Mouse (Mus musculus) kidney, postnatal 10 days (tissue): ENCODE data around the gene Slc35g3.
A peak's percentile ranks its signal among the peaks of the same experiment; 100 is the strongest.

Source experiments
- DNase-seq: peaks from one replicate; pipeline ENCODE4 v3.0.0; 2021; ENCODE audit warnings: mixed read lengths

Slc35g3 gene

GRCm38 (mm10) chr11:69781828-69782227 is 20.1 kb upstream of the Slc35g3 start:
- DNase-seq, result no peak

- DNase-seq, result no peak
Measured at GRCm38 (mm10) chr11:69778985-69779384, 17.2 kb upstream of the Slc35g3 start.

- DNase-seq, result peak; percentile 65
Measured at GRCm38 (mm10) chr11:69778258-69778982, 16.7 kb upstream of the Slc35g3 start.

GRCm38 (mm10) chr11:69777504-69778257 is 15.9 kb upstream of the Slc35g3 start:
- peak; percentile 63 for DNase-seq

GRCm38 (mm10) chr11:69776488-69776887 is 14.7 kb upstream of the Slc35g3 start:
- no peak for DNase-seq

- peak; percentile 49 for DNase-seq
Measured at GRCm38 (mm10) chr11:69775716-69776115, 13.9 kb upstream of the Slc35g3 start.

GRCm38 (mm10) chr11:69774961-69775360 is 13.2 kb upstream of the Slc35g3 start:
- no peak for DNase-seq

- peak; percentile 55 for DNase-seq
Measured at GRCm38 (mm10) chr11:69767625-69767909, 5.8 kb upstream of the Slc35g3 start.

GRCm38 (mm10) chr11:69766872-69767624 is 5.3 kb upstream of the Slc35g3 start:
- peak; percentile 31 for DNase-seq

GRCm38 (mm10) chr11:69766126-69766609 is 4.4 kb upstream of the Slc35g3 start:
- peak; percentile 85 for DNase-seq

- DNase-seq, result peak; percentile 74
Measured at GRCm38 (mm10) chr11:69765221-69766125, 3.7 kb upstream of the Slc35g3 start, which contains the start of gene Zbtb4. Gene Zbtb4 (plus strand): TSS chr11:69765912.

- no peak for DNase-seq
Measured at GRCm38 (mm10) chr11:69763551-69763950, 1.8 kb upstream of the Slc35g3 start.

- DNase-seq, result no peak
Measured at GRCm38 (mm10) chr11:69760901-69761200, 917 bp downstream of the Slc35g3 start.

GRCm38 (mm10) chr11:69760160-69760900 is 1.4 kb downstream of the Slc35g3 start:
- no peak for DNase-seq

GRCm38 (mm10) chr11:69758971-69759721 is 2.6 kb downstream of the Slc35g3 start:
- peak; percentile 92 for DNase-seq

GRCm38 (mm10) chr11:69758478-69758970 is 3.2 kb downstream of the Slc35g3 start, which contains the start of gene Polr2a:
Gene Polr2a (minus strand): TSS chr11:69758637.
- DNase-seq, result peak; percentile 98

GRCm38 (mm10) chr11:69758090-69758456 is 3.7 kb downstream of the Slc35g3 start:
- peak; percentile 98 for DNase-seq

GRCm38 (mm10) chr11:69757303-69758089 is 4.3 kb downstream of the Slc35g3 start:
- no peak for DNase-seq

- DNase-seq, result peak; percentile 57
Measured at GRCm38 (mm10) chr11:69754701-69755100, 7.1 kb downstream of the Slc35g3 start.

- no peak for DNase-seq
Measured at GRCm38 (mm10) chr11:69754233-69754632, 7.5 kb downstream of the Slc35g3 start.
